Mouse (Mus musculus) intestine, embryonic 15.5 days (tissue): ENCODE measurements around the gene Usp38. TPM values are rescaled to one million over a fixed set of nuclear protein-coding genes. Genes with fewer than 3 reads are reported as not detected.

Experiments used
- ATAC-seq: fragments of 200-750 bp; cut with Nextera tagmentation; 2 replicates; pipeline ENCODE4 v1.8.0; 2017; ENCODE audit warnings: moderate TSS enrichment, moderate library complexity
- H3K27ac ChIP-seq: fragments of 300-500 bp; sonication (generic); 2 replicates; pipeline ENCODE4 v1.5.1; 2015; ENCODE audit warnings: mild to moderate bottlenecking, inconsistent platforms
- H3K27me3 ChIP-seq: fragments of 300-500 bp; sonication (generic); replicated peaks from 2 replicates; pipeline ENCODE4 v1.6.1; 2015; ENCODE audit warnings: inconsistent platforms
- H3K36me3 ChIP-seq: fragments of 300-500 bp; sonication (generic); 2 replicates; pipeline ENCODE4 v1.6.1; 2015; ENCODE audit warnings: inconsistent platforms
- H3K4me1 ChIP-seq: fragments of 300-500 bp; sonication (generic); replicated peaks from 2 replicates; pipeline ENCODE4 v1.6.1; 2015; ENCODE audit warnings: inconsistent platforms
- H3K4me2 ChIP-seq: fragments of 300-500 bp; sonication (generic); replicated peaks from 2 replicates; pipeline ENCODE4 v1.6.1; 2015; ENCODE audit warnings: mild to moderate bottlenecking, inconsistent platforms
- H3K4me3 ChIP-seq: fragments of 300-500 bp; sonication (generic); replicated peaks from 2 replicates; pipeline ENCODE4 v1.5.1; 2015; ENCODE audit warnings: inconsistent platforms
- H3K9ac ChIP-seq: fragments of 300-500 bp; sonication (generic); 2 replicates; pipeline ENCODE4 v1.6.1; 2015; ENCODE audit warnings: inconsistent platforms
- H3K9me3 ChIP-seq: fragments of 300-500 bp; sonication (generic); 2 replicates; pipeline ENCODE4 v1.6.1; 2016; ENCODE audit warnings: inconsistent platforms
- WGBS: fragments of 180-500 bp; shearing (Covaris S2); methylation state at CpG from one replicate; pipeline ENCODE4 v1.1.7; 2015; 5-methylcytosine and 5-hydroxymethylcytosine counted together
- polyA plus RNA-seq: library from polyadenylated mRNA; unstranded; fragments of >200 nt; fragmentation: Nextera tagmentation; extraction: Ambion mirVana; gene quantifications from 2 replicates; pipeline ENCODE4 v1.2.1, GENCODE M21; 2015

Gene Usp38
- polyA plus RNA-seq, 1 experiment from 2014 or later: 16.9 TPM

DNA sequence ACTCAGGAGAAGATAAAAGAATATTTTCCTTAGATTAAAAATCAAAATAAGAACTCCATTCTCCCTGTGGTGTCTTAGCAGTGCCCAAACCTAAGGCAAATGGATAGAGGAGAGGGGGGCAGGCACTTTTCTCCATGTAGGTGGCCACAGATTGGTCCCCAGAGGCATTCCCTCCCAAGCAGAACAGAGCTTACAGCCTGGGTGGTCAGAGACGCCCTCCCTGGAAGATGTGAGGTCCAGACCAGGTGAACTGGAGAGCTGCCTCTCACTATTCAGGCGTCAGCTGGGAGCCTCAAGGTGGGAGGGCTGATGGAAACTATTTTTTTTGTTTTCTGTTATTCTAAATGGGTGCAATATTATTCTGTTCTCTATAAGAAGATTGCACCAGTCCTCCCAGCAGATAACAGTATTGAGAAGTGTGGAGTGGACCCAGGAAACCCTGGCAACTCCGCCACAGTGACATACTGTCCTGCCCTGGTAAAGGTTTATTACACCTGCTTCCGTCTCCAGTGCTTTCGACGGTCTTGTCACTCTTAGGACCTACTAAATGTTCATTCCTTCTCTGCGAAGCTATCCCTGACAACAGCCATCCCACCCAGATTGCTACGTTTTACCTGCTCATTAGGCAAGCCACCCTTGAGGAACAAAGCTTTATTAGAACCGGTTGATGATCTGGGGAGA is 55.0 kb downstream of the Usp38 start:
- Histone ChIP-seq H3K4me3 (no peak overlapping the region), H3K27ac (no peak overlapping the region)

DNA sequence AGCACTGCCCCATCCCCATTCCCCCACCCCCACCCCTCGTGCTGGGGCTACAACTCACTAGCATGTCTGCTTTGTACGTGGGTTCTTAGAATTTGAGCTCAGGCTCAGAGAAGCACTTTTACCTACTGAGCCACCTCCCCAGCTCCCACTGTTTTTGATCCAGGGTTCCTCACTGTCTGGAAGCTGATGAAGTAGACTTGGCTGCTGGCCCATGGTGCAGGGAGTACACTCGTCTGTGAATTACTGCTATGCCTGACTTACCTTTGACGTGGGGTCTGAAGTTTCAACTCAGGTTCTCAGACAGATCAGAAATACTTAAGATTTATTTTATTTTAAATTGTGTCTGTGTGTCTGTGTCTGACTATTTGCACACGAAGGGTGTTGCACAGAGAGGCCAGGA is 57.0 kb downstream of the Usp38 start:
- ATAC-seq: no peak

More for the DNA sequence above, 55.0 kb downstream of the Usp38 start:
- WGBS: 66% methylated on average over 9 of the region's 9 CpGs
- no peaks in the 10 kb centered on the region for H3K36me3 ChIP-seq
- H3K9me3 ChIP-seq: no peaks in the 10 kb centered on the region
- H3K27me3 ChIP-seq: no peaks in the 10 kb centered on the region
- no peak overlapping the region for H3K9ac ChIP-seq
- peaks cover 2% of the 10 kb centered on the region; the same call in 1 of the 2 replicates for H3K4me1 ChIP-seq
- H3K4me2 ChIP-seq: no peak overlapping the region
- ATAC-seq: no peak

DNA sequence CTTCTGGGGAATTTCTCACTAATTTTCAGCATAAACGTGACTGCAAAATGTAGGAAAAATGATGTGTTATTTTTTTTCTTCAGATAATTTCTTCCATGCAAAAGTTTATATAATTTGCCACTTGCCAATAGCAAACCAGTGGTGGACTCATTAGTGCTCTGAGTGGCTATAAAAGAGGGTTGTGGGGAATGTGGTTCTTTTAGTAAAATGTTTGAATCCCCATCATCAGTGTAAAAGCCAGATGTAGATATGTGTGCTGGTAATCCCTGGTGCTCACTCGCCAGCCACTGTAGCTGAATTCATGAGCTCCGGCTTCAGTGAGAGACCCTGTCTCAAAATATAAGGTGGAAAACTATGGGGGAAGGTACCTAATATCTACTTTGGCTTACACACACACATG is 61.8 kb downstream of the Usp38 start:
- Histone ChIP-seq H3K4me1 (peaks cover 4% of the 10 kb centered on the region; the same call in 1 of the 2 replicates), H3K27me3 (no peaks in the 10 kb centered on the region), H3K9me3 (no peaks in the 10 kb centered on the region), H3K9ac (no peak overlapping the region), H3K4me2 (no peak overlapping the region), H3K4me3 (no peak overlapping the region), H3K36me3 (no peaks in the 10 kb centered on the region), H3K27ac (no peak overlapping the region)
- no peak for ATAC-seq
- whole genome bisulfite sequencing: 81% methylated on average over 3 of the region's 3 CpGs

More for the DNA sequence above, 57.0 kb downstream of the Usp38 start:
- no peaks in the 10 kb centered on the region for H3K27me3 ChIP-seq
- 57% methylated on average over 5 of the region's 5 CpGs for WGBS
- H3K27ac ChIP-seq: no peak overlapping the region
- H3K4me1 ChIP-seq: peaks cover 2% of the 10 kb centered on the region; the same call in 1 of the 2 replicates
- H3K4me2 ChIP-seq: no peak overlapping the region
- no peaks in the 10 kb centered on the region for H3K36me3 ChIP-seq
- H3K9ac ChIP-seq: no peak overlapping the region
- H3K4me3 ChIP-seq: no peak overlapping the region
- no peaks in the 10 kb centered on the region for H3K9me3 ChIP-seq

DNA sequence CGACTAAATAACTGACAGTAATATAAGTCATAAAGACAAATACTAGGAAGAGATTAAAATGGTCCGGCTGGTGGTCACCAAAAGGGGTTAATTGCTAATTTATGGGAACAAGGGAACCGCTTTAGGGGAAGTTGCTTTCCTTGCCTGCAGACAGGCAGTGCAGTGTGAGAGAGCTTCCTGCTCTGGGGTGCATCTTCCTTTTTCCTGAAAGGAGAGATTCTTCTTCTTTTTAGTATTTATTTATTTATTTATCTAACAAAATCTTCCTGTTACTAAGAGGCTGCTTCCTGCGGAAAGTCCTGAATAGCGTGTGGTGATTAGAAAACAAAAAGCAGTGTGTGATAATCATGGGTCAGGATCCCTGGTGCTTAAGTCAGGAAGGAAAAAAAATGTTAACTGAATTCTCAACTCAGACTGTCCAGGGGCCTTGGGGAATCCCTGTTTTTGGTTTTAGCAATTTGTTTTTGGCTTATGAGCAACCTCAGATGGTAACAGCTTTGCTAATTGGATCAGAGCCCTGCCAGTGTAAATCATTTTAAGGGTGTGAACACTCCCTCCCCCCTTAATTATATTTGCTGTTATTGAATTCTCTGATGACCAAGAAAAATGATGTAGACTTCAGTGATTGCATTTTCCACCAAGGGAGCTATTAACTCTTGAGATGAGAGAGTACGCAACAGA is 62.4 kb downstream of the Usp38 start:
- ATAC-seq: no peak
- Histone ChIP-seq H3K27me3 (no peaks in the 10 kb centered on the region), H3K36me3 (no peaks in the 10 kb centered on the region), H3K27ac (0 out of 2 replicates have a peak overlapping the region, but pooled peaks have one; percentile 27), H3K4me1 (peaks cover 4% of the 10 kb centered on the region; the same call in 1 of the 2 replicates), H3K4me2 (no peak overlapping the region), H3K4me3 (no peak overlapping the region), H3K9ac (no peak overlapping the region), H3K9me3 (no peaks in the 10 kb centered on the region)
- 39% methylated on average over 6 of the region's 6 CpGs for WGBS

DNA sequence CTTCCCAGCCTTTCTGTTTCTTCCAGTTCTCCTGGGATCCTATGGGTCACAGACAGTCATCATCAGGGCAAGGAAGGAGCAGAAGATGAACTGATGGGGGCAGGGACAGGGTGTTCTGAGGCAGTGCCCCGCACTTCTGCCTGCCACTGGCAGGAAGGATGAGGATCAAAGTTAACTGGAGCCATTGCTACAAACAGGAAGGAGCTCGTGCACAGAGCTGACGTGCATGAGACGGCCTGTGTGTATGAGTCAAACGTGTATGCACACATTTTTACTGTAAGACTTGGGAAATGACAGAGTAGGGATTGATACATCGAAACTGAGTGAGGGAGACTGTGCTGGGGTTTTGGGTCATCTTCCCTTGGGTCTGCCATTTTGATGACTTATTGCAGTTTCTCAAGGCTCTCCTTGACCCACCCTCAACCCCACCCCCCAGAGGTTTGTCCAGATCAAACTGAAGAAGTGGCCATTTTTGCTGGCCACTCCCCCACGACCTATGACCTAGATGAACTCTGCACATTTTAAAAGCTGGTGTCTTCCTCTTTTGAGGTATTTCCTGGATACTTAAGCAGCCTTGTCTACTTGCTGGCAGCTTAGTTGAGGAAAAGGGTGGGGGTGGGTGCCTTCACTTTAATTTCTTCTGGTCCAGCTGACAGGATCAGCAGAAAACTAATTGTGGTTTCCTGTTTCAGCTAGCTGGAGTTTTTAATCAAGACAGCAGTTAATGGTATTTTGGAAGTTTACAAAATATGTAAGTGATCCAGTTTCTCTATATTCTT is 66.1 kb downstream of the Usp38 start:
- Histone ChIP-seq H3K9ac (no peak overlapping the region), H3K4me1 (peaks cover 4% of the 10 kb centered on the region; the same call in 1 of the 2 replicates), H3K9me3 (no peaks in the 10 kb centered on the region), H3K27me3 (no peaks in the 10 kb centered on the region), H3K4me2 (no peak overlapping the region), H3K4me3 (no peak overlapping the region), H3K36me3 (no peaks in the 10 kb centered on the region), H3K27ac (no peak overlapping the region)
- WGBS: 60% methylated on average over 7 of the region's 7 CpGs
- no peak for ATAC-seq

DNA sequence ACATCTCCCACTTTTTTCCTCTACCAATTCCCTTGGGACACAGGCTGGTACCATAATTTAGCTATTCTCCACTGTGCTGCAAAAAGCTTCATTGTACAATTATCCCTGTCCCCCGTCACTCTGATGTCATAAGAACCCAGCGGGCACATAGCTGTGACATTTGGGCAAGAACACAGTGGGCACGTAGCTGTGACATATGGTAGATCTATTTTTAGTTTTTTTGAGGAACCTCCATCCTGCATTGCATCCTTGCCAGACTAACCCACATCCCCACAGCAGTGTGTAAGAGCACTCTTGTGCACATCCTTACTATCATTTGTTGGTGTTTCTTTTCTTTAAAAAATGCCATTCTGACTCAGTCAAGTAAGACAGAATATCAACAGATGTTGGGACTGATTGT is 71.0 kb downstream of the Usp38 start:
- Histone ChIP-seq H3K9ac (no peak overlapping the region), H3K9me3 (no peaks in the 10 kb centered on the region), H3K4me2 (no peak overlapping the region), H3K4me3 (no peak overlapping the region), H3K27ac (no peak overlapping the region), H3K27me3 (no peaks in the 10 kb centered on the region), H3K4me1 (peaks cover 7% of the 10 kb centered on the region; the same call in 1 of the 2 replicates), H3K36me3 (no peaks in the 10 kb centered on the region)
- ATAC-seq: no peak
- 82% methylated on average over 3 of the region's 3 CpGs for WGBS

DNA sequence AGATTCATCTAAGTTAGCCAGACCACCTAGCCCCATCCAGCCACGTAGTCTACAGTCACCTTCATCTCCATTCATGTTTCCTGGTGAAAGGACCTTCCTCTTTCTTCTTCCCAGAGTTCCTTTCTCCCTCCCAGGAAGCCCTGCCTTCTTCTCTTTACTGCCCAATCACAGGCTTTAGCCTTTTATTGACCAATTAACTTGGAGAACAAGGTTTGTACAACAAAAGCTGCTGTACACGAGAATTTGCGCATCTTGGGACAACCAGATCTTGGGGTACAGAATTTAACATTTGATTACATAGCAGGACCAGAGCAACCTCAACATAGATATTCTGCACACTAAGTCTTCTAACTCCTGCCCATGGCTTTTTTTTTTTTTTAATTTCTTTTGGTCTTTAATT is 73.1 kb downstream of the Usp38 start:
- ATAC-seq: no peak
- no peaks in the 10 kb centered on the region for H3K27me3 ChIP-seq
- no peak overlapping the region for H3K4me3 ChIP-seq
- no peaks in the 10 kb centered on the region for H3K36me3 ChIP-seq
- H3K27ac ChIP-seq: no peak overlapping the region
- no peaks in the 10 kb centered on the region for H3K9me3 ChIP-seq
- 92% methylated on average over 3 of the region's 3 CpGs for WGBS
- no peak overlapping the region for H3K4me2 ChIP-seq
- 0 out of 2 replicates have a peak, but pooled peaks cover 11% of the 10 kb centered on the region for H3K4me1 ChIP-seq
- H3K9ac ChIP-seq: no peak overlapping the region

DNA sequence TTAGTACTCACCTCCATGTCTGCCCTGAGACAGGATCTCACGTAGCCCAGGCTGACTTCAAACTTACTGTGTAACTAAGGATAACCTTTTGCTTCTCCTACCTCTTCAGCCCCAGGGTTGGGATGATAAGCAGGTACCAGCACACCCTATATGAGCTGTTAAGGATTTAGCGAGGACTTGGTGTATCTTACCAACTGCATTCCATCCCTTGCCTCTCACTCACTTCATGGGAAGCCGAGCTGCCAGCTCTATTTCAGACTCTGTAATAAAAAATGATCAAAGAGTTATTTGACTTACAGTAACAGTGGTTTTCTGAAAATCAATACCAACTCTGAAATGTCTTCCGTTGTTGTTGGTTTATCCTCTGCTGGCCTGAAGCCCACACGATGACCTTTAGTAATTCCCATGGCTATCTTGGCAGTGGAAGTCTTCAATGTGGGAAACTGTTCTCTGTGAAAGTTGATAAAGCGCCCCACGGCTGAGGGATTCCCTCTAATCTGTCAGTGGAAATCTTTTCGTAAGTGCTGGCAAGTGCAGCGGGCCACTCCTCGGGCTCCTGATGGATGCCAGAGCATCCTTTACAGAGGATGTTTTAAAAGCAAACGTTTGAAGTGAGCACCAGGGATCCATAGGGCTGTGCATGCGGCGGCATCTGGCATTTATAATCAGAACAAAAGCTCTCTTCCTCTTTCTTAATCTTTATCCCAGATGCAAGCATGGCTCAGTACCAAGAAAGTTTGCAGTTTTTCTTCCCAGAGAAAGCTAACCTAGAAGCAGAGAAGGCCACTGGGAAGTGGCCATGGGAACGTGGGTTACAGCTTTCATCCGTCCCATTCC is 76.7 kb downstream of the Usp38 start:
- Histone ChIP-seq H3K27me3 (no peaks in the 10 kb centered on the region), H3K36me3 (no peaks in the 10 kb centered on the region), H3K4me3 (no peak overlapping the region), H3K9ac (no peak overlapping the region), H3K4me2 (no peak overlapping the region; the same call in 1 of the 2 replicates), H3K4me1 (0 out of 2 replicates have a peak, but pooled peaks cover 11% of the 10 kb centered on the region), H3K27ac (peak overlapping the region; percentile 28; the same call in 1 of the 2 replicates), H3K9me3 (no peaks in the 10 kb centered on the region)
- WGBS: 28% methylated on average over 15 of the region's 15 CpGs
- ATAC-seq: peak; percentile 71

Other genes starting within 250 kb of the Usp38 start
- gene Gab1, start 134.4 kb downstream of the Usp38 start, polyA plus RNA-seq: 13.5 and 14.3 TPM in 2 replicates